Mouse (Mus musculus) ES-Bruce4 (cell line): ENCODE measurements around the gene Evi2b. TPM values are rescaled to one million over a fixed set of nuclear protein-coding genes. Genes with fewer than 3 reads are reported as not detected.

ENCODE experiments used
- H3K27ac ChIP-seq: 2 replicates; pipeline ENCODE4 v1.5.1; 2012; ENCODE audit warnings: low read length, inconsistent platforms; ENCODE audit not compliant: insufficient read depth
- H3K27me3 ChIP-seq: 2 replicates; pipeline ENCODE4 v1.6.1; 2012; ENCODE audit warnings: mild to moderate bottlenecking, low read length, inconsistent platforms; ENCODE audit not compliant: control insufficient read depth, poor library complexity, insufficient read depth, severe bottlenecking
- H3K36me3 ChIP-seq: 2 replicates; pipeline ENCODE4 v1.6.1; 2012; ENCODE audit warnings: inconsistent platforms, mild to moderate bottlenecking, low read length, moderate library complexity; ENCODE audit not compliant: control insufficient read depth, poor library complexity, insufficient read depth, severe bottlenecking
- H3K4me1 ChIP-seq: one replicate; pipeline ENCODE4 v1.8.1; 2011; ENCODE audit warnings: low read length; ENCODE audit not compliant: control insufficient read depth, insufficient read depth
- H3K4me3 ChIP-seq: 2 replicates; pipeline ENCODE4 v1.5.1; 2011; ENCODE audit warnings: low read depth, mild to moderate bottlenecking, low read length
- H3K9ac ChIP-seq: 2 replicates; pipeline ENCODE4 v1.6.1; 2012; ENCODE audit warnings: low read depth, mild to moderate bottlenecking, inconsistent platforms; ENCODE audit not compliant: poor library complexity, severe bottlenecking
- H3K9me3 ChIP-seq: replicated peaks from 2 replicates; pipeline ENCODE4 v1.6.1; 2012; ENCODE audit warnings: mild to moderate bottlenecking, low read length, inconsistent platforms; ENCODE audit not compliant: control insufficient read depth, poor library complexity, insufficient read depth, severe bottlenecking
- CTCF ChIP-seq: IDR thresholded peaks from one replicate; pipeline ENCODE4 v1.8.1; 2011; ENCODE audit warnings: low read depth, low read length
- EP300 ChIP-seq: IDR thresholded peaks from 2 replicates; pipeline ENCODE4 v1.6.1; 2011; ENCODE audit warnings: low read depth, low read length; ENCODE audit not compliant: insufficient read depth
- POLR2A ChIP-seq: IDR thresholded peaks from one replicate; pipeline ENCODE4 v1.8.1; 2011; ENCODE audit warnings: low read length; ENCODE audit not compliant: insufficient read depth
- polyA plus RNA-seq: library from polyadenylated mRNA; stranded (reverse); fragments of >200 nt; gene quantifications from 2 replicates; pipeline ENCODE4 v1.2.4, GENCODE M21; 2011; ENCODE audit warnings: low read depth; ENCODE audit not compliant: missing spikeins, insufficient read depth, insufficient read length

The Evi2b gene
- polyA plus RNA-seq, 1 experiment: not detected

DNA sequence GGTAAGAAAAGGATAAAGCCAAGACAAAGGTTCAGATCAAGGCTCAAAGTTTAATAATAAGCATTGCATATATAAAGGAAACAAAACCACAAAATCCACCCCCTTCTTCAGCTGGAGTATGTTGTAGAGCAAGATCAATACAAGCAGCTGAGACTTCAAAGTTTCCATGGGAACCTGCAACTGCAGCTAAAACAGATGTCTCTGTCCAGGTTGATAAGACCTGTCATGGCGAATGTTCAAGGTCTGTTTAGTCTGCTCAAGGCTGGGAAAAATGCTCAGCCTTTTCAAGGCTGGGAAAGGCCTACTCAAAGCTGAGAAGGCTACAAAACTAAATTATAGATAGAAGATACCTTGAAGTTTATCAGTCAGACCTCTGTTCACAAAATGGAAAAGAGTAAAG, 29.1 kb upstream of the Evi2b start:
- Histone ChIP-seq H3K9me3 (no peaks in the 10 kb centered on the region), H3K27me3 (no peaks in the 10 kb centered on the region), H3K4me1 (no peaks in the 10 kb centered on the region), H3K9ac (no peak overlapping the region), H3K36me3 (peaks cover 2% of the 10 kb centered on the region; the same call in 1 of the 2 replicates), H3K27ac (no peak overlapping the region), H3K4me3 (no peak overlapping the region)
- no peak for TF ChIP-seq CTCF

DNA sequence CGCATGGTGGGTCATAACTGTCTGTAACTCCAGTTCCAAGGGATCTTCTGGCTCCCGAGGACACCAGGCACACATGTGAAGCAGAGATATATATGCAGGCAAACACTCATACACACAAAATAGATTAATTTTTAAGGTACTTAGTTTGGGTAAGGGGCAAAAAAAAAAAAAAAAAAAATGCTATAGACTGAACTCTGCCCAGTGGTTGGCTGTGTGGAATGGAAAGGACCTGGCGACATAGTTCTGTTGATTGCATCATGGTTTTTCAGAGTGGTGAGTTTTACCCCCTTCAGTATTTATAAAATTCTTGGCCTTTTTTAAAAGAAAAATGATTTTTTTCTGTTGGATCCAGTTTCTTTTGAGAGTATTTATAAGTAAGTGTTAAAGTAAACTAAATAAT, 12.7 kb upstream of the Evi2b start:
- Histone ChIP-seq H3K27me3 (no peaks in the 10 kb centered on the region), H3K9ac (no peak overlapping the region), H3K36me3 (no peaks in the 10 kb centered on the region), H3K4me3 (no peak overlapping the region), H3K4me1 (no peaks in the 10 kb centered on the region), H3K27ac (no peak overlapping the region), H3K9me3 (no peaks in the 10 kb centered on the region)
- no peak for TF ChIP-seq EP300
- TF ChIP-seq POLR2A: no peak
- TF ChIP-seq CTCF: no peak

DNA sequence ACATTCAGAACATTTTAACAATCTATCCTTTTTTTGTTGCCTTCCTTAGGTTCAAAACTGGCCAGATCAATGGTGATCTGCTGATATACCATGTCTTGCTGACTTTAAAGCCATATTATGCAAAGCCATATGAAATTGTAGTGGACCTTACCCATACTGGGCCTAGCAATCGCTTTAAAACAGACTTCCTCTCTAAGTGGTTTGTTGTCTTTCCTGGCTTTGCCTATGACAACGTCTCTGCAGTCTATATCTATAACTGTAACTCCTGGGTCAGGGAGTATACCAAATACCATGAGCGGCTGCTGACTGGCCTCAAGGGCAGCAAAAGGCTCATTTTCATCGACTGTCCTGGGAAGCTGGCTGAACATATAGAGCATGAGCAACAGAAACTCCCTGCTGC, 12.0 kb upstream of the Evi2b start:
- Histone ChIP-seq H3K4me3 (no peak overlapping the region), H3K27me3 (no peaks in the 10 kb centered on the region), H3K9me3 (no peaks in the 10 kb centered on the region), H3K9ac (no peak overlapping the region), H3K4me1 (no peaks in the 10 kb centered on the region), H3K36me3 (no peaks in the 10 kb centered on the region), H3K27ac (no peak overlapping the region)
- TF ChIP-seq EP300 (no peak), CTCF (no peak), POLR2A (no peak)

DNA sequence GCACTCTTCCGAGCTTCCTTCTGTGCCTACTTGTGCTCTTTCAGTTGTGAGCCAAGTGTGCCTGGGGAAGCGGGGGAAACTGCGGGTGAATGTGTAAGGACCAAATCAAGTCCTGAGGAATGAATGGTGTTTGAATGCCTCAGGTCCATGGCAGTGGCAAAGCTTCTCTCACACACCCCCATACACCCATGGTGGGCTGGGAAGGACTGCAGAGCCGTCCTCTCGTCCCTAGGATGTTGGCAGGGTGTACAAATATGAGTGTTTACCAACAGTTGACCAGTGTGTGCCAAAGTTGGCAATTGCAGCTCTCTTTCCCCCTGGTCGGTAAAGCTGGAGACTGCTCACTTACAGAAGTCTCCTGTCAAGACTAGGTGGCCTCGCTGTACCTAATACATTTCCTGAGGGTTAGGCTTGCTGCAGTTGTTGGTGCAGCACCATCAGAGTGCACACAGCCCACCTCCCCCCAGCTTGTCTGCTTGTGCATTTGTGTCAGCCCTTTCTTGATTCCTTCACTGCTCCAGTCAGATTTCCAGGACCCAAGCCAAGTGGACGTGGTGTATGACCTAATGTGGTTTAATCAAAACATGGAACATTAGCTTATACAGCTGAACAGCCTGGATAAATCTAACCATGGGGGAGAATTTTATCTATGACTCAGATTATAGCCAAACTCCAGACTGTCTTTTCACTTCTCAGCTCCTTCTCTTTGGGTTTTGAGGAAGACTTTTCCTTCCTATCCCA, 10.6 kb upstream of the Evi2b start:
- TF ChIP-seq POLR2A: no peak
- TF ChIP-seq EP300: no peak
- TF ChIP-seq CTCF: no peak
- no peaks in the 10 kb centered on the region for H3K4me1 ChIP-seq
- no peaks in the 10 kb centered on the region for H3K9me3 ChIP-seq
- no peak overlapping the region for H3K4me3 ChIP-seq
- no peaks in the 10 kb centered on the region for H3K27me3 ChIP-seq
- H3K9ac ChIP-seq: no peak overlapping the region
- H3K27ac ChIP-seq: no peak overlapping the region
- no peaks in the 10 kb centered on the region for H3K36me3 ChIP-seq

DNA sequence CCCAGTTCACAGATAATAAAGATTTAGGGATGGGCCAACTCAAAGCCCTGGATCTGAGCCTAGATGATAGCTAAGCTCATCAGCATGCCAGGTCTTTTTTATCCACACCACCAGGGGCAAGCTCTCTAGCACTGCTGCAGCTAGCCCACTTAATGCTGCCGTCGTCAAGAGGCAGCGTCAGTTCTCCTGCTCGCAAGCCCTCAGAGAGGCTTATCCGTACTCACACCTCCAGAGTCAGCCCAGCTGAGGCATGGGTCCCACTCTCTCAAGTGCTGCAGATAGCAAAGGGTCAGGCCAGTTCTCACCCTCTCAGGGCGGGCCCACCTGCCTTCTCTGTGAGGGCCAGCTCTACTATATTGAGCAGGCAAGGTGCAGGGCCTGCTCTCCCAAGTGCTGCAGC, 9.7 kb upstream of the Evi2b start:
- no peaks in the 10 kb centered on the region for H3K36me3 ChIP-seq
- H3K4me1 ChIP-seq: no peaks in the 10 kb centered on the region
- H3K9ac ChIP-seq: no peak overlapping the region
- no peaks in the 10 kb centered on the region for H3K27me3 ChIP-seq
- TF ChIP-seq CTCF: no peak
- no peak for TF ChIP-seq POLR2A
- TF ChIP-seq EP300: no peak
- no peaks in the 10 kb centered on the region for H3K9me3 ChIP-seq
- no peak overlapping the region for H3K27ac ChIP-seq
- H3K4me3 ChIP-seq: no peak overlapping the region

DNA sequence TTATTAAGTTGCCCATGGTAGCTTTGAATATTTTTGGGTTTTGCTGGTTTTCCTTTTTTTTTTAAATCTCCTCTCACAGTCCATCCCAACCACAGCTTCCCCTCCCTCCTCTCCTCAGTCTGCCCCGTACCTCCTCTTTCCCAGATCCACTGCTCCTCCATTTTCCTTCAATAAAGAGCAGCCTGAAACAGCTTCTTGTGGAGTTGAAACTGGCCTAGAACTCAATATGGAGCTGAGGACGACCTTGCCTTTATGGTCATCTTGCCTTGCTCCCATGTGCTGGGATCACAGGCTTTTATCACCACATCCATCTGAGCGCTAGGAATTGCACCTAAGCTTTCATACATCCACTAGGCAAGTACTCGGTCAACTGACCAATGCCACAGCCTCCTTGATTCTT, 7.9 kb upstream of the Evi2b start:
- no peak for TF ChIP-seq POLR2A
- TF ChIP-seq EP300: no peak
- no peak for TF ChIP-seq CTCF
- Histone ChIP-seq H3K4me3 (no peak overlapping the region), H3K9ac (no peak overlapping the region), H3K27me3 (no peaks in the 10 kb centered on the region), H3K27ac (no peak overlapping the region), H3K36me3 (no peaks in the 10 kb centered on the region), H3K9me3 (no peaks in the 10 kb centered on the region), H3K4me1 (no peaks in the 10 kb centered on the region)
